Mouse (Mus musculus) MEL (cell line): Measurements from ENCODE around the gene Ttc16. TPM values are rescaled to one million over a fixed set of nuclear protein-coding genes. Genes with fewer than 3 reads are reported as not detected.

Experiments
- DNase-seq: peaks from one replicate; pipeline ENCODE4 v3.0.0; 2011; ENCODE audit warnings: low read depth, low spot score
- H3K27ac ChIP-seq: 2 replicates; pipeline ENCODE4 v1.5.1; 2012; ENCODE audit warnings: low read depth, mild to moderate bottlenecking, control low read depth, low read length, moderate library complexity; ENCODE audit not compliant: control insufficient read depth
- H3K27me3 ChIP-seq, 2 experiments: fragments of 150-350 bp in 1 of 2; sonication (generic) in 1 of 2; 2 replicates each; pipeline ENCODE4 v1.6.1; 2012; ENCODE audit warnings: low read length in 2 of 2, mild to moderate bottlenecking in 2 of 2, improper control_type of control experiment in 1 of 2, moderate library complexity in 1 of 2; ENCODE audit not compliant: insufficient read depth in 2 of 2, control insufficient read depth in 1 of 2
- H3K36me3 ChIP-seq, 2 experiments: 2 replicates each; pipeline ENCODE4 v1.6.1; 2012 to 2014; ENCODE audit warnings: low read length in 2 of 2, improper control_type of control experiment in 1 of 2, inconsistent platforms in 1 of 2, mild to moderate bottlenecking in 1 of 2; ENCODE audit not compliant: insufficient read depth in 2 of 2, control insufficient read depth in 1 of 2
- H3K4me1 ChIP-seq, 2 experiments: fragments of 150-350 bp in 1 of 2; sonication (generic) in 1 of 2; 2 replicates each; pipeline ENCODE4 v1.6.1; 2012; ENCODE audit warnings: low read length in 2 of 2, improper control_type of control experiment in 1 of 2, mild to moderate bottlenecking in 1 of 2; ENCODE audit not compliant: insufficient read depth in 2 of 2, control insufficient read depth in 1 of 2
- H3K4me3 ChIP-seq, 2 experiments: fragments of 150-350 bp in 1 of 2; sonication (generic) in 1 of 2; 2 replicates each; pipeline ENCODE4 v1.5.1; 2012; ENCODE audit warnings: low read depth in 2 of 2, low read length in 2 of 2, mild to moderate bottlenecking in 2 of 2, moderate library complexity in 2 of 2, control low read depth in 1 of 2, improper control_type of control experiment in 1 of 2; ENCODE audit not compliant: control insufficient read depth in 1 of 2, insufficient read depth in 1 of 2
- H3K79me2 ChIP-seq: 2 replicates; pipeline ENCODE4 v1.6.1; 2012; ENCODE audit warnings: mild to moderate bottlenecking, low read length, moderate library complexity; ENCODE audit not compliant: control insufficient read depth, poor library complexity, insufficient read depth
- H3K9ac ChIP-seq: 2 replicates; pipeline ENCODE4 v1.6.1; 2012; ENCODE audit warnings: low read depth, mild to moderate bottlenecking, control low read depth, low read length, moderate library complexity; ENCODE audit not compliant: control insufficient read depth, poor library complexity, severe bottlenecking
- H3K9me3 ChIP-seq: fragments of 150-350 bp; sonication (generic); replicated peaks from 2 replicates; pipeline ENCODE4 v1.6.1; 2012; ENCODE audit warnings: mild to moderate bottlenecking, low read length, improper control_type of control experiment, moderate library complexity; ENCODE audit not compliant: insufficient read depth
- CTCF ChIP-seq, 3 experiments: IDR thresholded peaks in 2 of 3; conservative IDR thresholded peaks in 1 of 3; 2 replicates each; pipeline ENCODE4 v1.5.1; 2011 to 2012; ENCODE audit warnings: low read length in 3 of 3, low read depth in 2 of 3, mild to moderate bottlenecking in 2 of 3, improper control_type of control experiment in 1 of 3, inconsistent platforms in 1 of 3, mixed read lengths in 1 of 3, moderate library complexity in 1 of 3; ENCODE audit not compliant: control insufficient read depth in 1 of 3, insufficient read depth in 1 of 3, poor library complexity in 1 of 3, severe bottlenecking in 1 of 3
- E2F4 ChIP-seq: IDR thresholded peaks from 2 replicates; pipeline ENCODE4 v1.6.1; 2011; ENCODE audit warnings: low read depth, low read length, improper control_type of control experiment, borderline replicate concordance
- EP300 ChIP-seq, 2 experiments: IDR thresholded peaks; 2 replicates each; pipeline ENCODE4 v1.6.1; 2011; ENCODE audit warnings: improper control_type of control experiment in 2 of 2, low read length in 2 of 2, low read depth in 1 of 2, mild to moderate bottlenecking in 1 of 2
- ETS1 ChIP-seq: IDR thresholded peaks from 2 replicates; pipeline ENCODE4 v1.6.1; 2012; ENCODE audit warnings: low read depth, mild to moderate bottlenecking, inconsistent platforms, low read length, improper control_type of control experiment, moderate library complexity
- HCFC1 ChIP-seq: IDR thresholded peaks from 2 replicates; pipeline ENCODE4 v1.6.1; 2012; ENCODE audit warnings: low read depth, mild to moderate bottlenecking, inconsistent platforms, low read length, improper control_type of control experiment, moderate library complexity
- JUND ChIP-seq: IDR thresholded peaks from 2 replicates; pipeline ENCODE4 v1.6.1; 2011; ENCODE audit warnings: low read depth, mild to moderate bottlenecking, improper control_type of control experiment, low read length
- MAZ ChIP-seq: IDR thresholded peaks from 2 replicates; pipeline ENCODE4 v1.6.1; 2012; ENCODE audit warnings: low read depth, mild to moderate bottlenecking, inconsistent platforms, low read length, improper control_type of control experiment
- MYB ChIP-seq: IDR thresholded peaks from 2 replicates; pipeline ENCODE4 v1.6.1; 2011; ENCODE audit warnings: mild to moderate bottlenecking, low read depth, low read length, improper control_type of control experiment
- MYC ChIP-seq: IDR thresholded peaks from 2 replicates; pipeline ENCODE4 v1.6.1; 2011; ENCODE audit warnings: low read depth, mild to moderate bottlenecking, low read length, improper control_type of control experiment, moderate library complexity
- POLR2A ChIP-seq, 2 experiments: IDR thresholded peaks; 2 replicates each; pipeline ENCODE4 v1.6.1; 2011 to 2012; ENCODE audit warnings: low read length in 2 of 2, mild to moderate bottlenecking in 2 of 2, control low read depth in 1 of 2, improper control_type of control experiment in 1 of 2, low read depth in 1 of 2, moderate library complexity in 1 of 2; ENCODE audit not compliant: control insufficient read depth in 1 of 2, insufficient read depth in 1 of 2, poor library complexity in 1 of 2
- POLR2AphosphoS5 ChIP-seq: IDR thresholded peaks from 2 replicates; pipeline ENCODE4 v1.6.1; 2012; ENCODE audit warnings: low read depth, borderline replicate concordance, mild to moderate bottlenecking, inconsistent platforms, low read length, moderate library complexity, mixed read lengths
- RAD21 ChIP-seq: IDR thresholded peaks from 2 replicates; pipeline ENCODE4 v1.6.1; 2011; ENCODE audit warnings: mild to moderate bottlenecking, low read depth, low read length, improper control_type of control experiment
- RCOR1 ChIP-seq: IDR thresholded peaks from 2 replicates; pipeline ENCODE4 v1.6.1; 2012; ENCODE audit warnings: low read depth, mild to moderate bottlenecking, inconsistent platforms, low read length, improper control_type of control experiment
- SIN3A ChIP-seq: IDR thresholded peaks from 2 replicates; pipeline ENCODE4 v1.6.1; 2012; ENCODE audit warnings: low read length, improper control_type of control experiment, inconsistent platforms
- SMC3 ChIP-seq: IDR thresholded peaks from 2 replicates; pipeline ENCODE4 v1.6.1; 2011; ENCODE audit warnings: low read depth, low read length, improper control_type of control experiment
- UBTF ChIP-seq: IDR thresholded peaks from 2 replicates; pipeline ENCODE4 v1.6.1; 2012; ENCODE audit warnings: low read depth, mild to moderate bottlenecking, inconsistent platforms, low read length, improper control_type of control experiment, moderate library complexity, borderline replicate concordance; ENCODE audit not compliant: insufficient read depth
- ZKSCAN1 ChIP-seq: IDR thresholded peaks from 2 replicates; pipeline ENCODE4 v1.6.1; 2012; ENCODE audit warnings: low read depth, mild to moderate bottlenecking, inconsistent platforms, low read length, improper control_type of control experiment, moderate library complexity
- ZMIZ1 ChIP-seq: IDR thresholded peaks from 2 replicates; pipeline ENCODE4 v1.6.1; 2012; ENCODE audit warnings: low read depth, mild to moderate bottlenecking, inconsistent platforms, low read length, improper control_type of control experiment, moderate library complexity
- polyA plus RNA-seq, 2 experiments: library from polyadenylated mRNA; stranded (reverse) in 1 of 2; unstranded in 1 of 2; fragments of >175 nt in 1 of 2; fragments of >200 nt in 1 of 2; gene quantifications; 2 replicates each; pipeline versions ENCODE4 v1.2.1 to v1.2.4; 2012; ENCODE audit warnings: low replicate concordance in 2 of 2, low read depth in 1 of 2; ENCODE audit not compliant: insufficient read length in 2 of 2, insufficient read depth in 1 of 2, missing spikeins in 1 of 2
- total RNA-seq: library from RNA; depleted of rRNA; stranded (reverse); fragments of 300-350 nt; gene quantifications from 2 replicates; pipeline ENCODE4 v1.2.3, GENCODE M21; 2012; rRNA removed

Ttc16 gene
- total and polyA plus RNA-seq, 3 experiments: 0.35 to 0.69 TPM; not detected in 1

DNA sequence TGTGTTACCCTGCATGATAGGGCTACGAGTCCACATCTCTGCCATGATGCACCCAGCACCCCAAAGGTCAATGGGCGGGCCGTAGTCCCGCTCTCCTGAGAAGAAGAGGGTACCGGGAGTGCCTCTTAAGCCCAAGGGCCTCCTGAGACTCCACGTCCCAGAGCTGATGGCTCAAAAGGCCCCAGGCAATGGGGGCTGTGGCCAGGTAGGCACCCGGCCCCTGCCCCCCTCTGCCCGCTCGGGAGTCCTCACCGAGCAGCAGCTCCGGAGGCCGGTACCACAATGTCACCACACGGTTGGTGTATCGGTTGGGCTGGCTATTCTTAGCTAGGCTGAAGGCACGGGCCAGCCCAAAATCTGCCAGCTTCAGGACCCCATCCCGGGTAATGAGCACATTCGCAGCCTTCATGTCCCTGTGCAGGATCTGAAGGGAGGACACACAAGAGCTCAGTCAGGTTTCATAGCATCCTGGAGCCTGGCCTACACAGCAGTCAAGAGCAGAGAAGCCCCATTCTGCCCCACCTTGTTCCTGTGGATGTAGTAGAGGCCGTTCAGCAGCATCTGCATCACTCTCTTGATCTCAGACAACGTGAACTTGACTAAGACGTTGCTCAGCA is 65.8 kb downstream of the Ttc16 start:
- no peak overlapping the region for H3K4me3 ChIP-seq
- TF ChIP-seq UBTF (no peak), ZMIZ1 (no peak), POLR2A (IDR thresholded peaks at IDR 0.05; ENCODE audit: control insufficient read depth in 1 of 2, insufficient read depth in 1 of 2, low read depth in 1 of 2, low read length in 2 of 2, poor library complexity in 1 of 2) (no peak; a peak in 1 of 4 replicates), EP300 (IDR thresholded peaks at IDR 0.05; ENCODE audit: low read depth in 1 of 2, low read length in 2 of 2) (no peak), RCOR1 (no peak), MAZ (no peak), E2F4 (no peak)
- peaks cover 34% of the 10 kb centered on the region for H3K79me2 ChIP-seq
- no peaks in the 10 kb centered on the region for H3K27me3 ChIP-seq
- no peak overlapping the region for H3K9ac ChIP-seq
- peaks cover 14 to 25% of the 10 kb centered on the region in 2 experiments for H3K4me1 ChIP-seq
- peaks cover 14 to 29% of the 10 kb centered on the region in 2 experiments for H3K36me3 ChIP-seq
- DNase-seq: no peak
- H3K9me3 ChIP-seq: no peaks in the 10 kb centered on the region
- no peak overlapping the region for H3K27ac ChIP-seq

DNA sequence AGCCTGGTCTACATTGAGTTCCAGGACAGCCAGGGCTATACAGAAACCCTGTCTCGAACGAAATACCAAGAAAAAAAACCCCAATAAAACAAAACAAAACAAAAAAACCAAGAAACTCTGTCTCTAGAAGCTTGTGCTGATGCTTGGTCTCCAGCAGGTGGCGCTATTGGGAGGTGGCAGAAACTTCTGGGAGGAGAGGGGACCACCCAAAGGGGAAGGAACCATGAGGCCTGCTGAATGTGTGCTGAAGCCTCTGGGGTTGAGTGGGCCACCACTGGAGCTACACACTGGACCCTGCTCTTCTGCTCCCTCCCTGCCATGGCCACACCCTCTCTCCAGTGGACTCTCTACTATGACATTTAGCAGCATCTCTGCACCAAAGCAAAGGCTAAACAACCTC is 66.8 kb downstream of the Ttc16 start:
- H3K4me1 ChIP-seq: peaks cover 14 to 15% of the 10 kb centered on the region in 2 experiments
- no peaks in the 10 kb centered on the region for H3K9me3 ChIP-seq
- H3K27ac ChIP-seq: no peak overlapping the region
- DNase-seq: peak; percentile 83
- no peak for TF ChIP-seq JUND
- TF ChIP-seq POLR2A (IDR thresholded peaks at IDR 0.05; ENCODE audit: control insufficient read depth in 1 of 2, insufficient read depth in 1 of 2, low read depth in 1 of 2, low read length in 2 of 2, poor library complexity in 1 of 2): no peak
- TF ChIP-seq ETS1: no peak
- peak; percentile 78 to 92 (median 80) for TF ChIP-seq CTCF (IDR thresholded peaks at IDR 0.05 in 2 of 3, conservative IDR thresholded peaks at IDR 0.05 in 1 of 3; ENCODE audit: control insufficient read depth in 1 of 3, insufficient read depth in 1 of 3, low read depth in 2 of 3, low read length in 3 of 3, poor library complexity in 1 of 3, severe bottlenecking in 1 of 3)
- peak; percentile 13 for TF ChIP-seq RAD21
- peak; percentile 41 for TF ChIP-seq SMC3
- 0 out of 2 replicates have a peak, but pooled peaks have one; percentile 41 for TF ChIP-seq MYC
- TF ChIP-seq ZKSCAN1: peak; percentile 81
- 0 out of 2 replicates have a peak, but pooled peaks have one; percentile 32 for TF ChIP-seq HCFC1
- peak; percentile 40; the same call in 1 of the 2 replicates for TF ChIP-seq SIN3A
- no peak for TF ChIP-seq MYB
- TF ChIP-seq POLR2AphosphoS5: no peak
- peaks cover 34% of the 10 kb centered on the region for H3K79me2 ChIP-seq
- no peaks in the 10 kb centered on the region for H3K27me3 ChIP-seq
- H3K4me3 ChIP-seq: no peak overlapping the region
- H3K9ac ChIP-seq: no peak overlapping the region
- H3K36me3 ChIP-seq: peaks cover 14 to 22% of the 10 kb centered on the region in 2 experiments

Other genes starting within 250 kb of the Ttc16 start
- 1.5 and 2.4 TPM in 2 replicates for gene Fam102a, start 240.3 kb downstream of the Ttc16 start, total RNA-seq
- 1 to 10 TPM in 1 of 2 experiments, not detected in 1; 1.8 TPM for gene Fam102a, start 240.3 kb downstream of the Ttc16 start, polyA plus RNA-seq
- 39.5 and 45.8 TPM in 2 replicates for gene Dpm2, start 204.8 kb downstream of the Ttc16 start, total RNA-seq
- 100 to 1,000 TPM in 1 of 2 experiments, not detected in 1; 109 TPM for gene Dpm2, start 204.8 kb downstream of the Ttc16 start, polyA plus RNA-seq
- 0.56 and 0.58 TPM in 2 replicates for gene Pip5kl1, start 200.8 kb downstream of the Ttc16 start, total RNA-seq
- gene Pip5kl1, start 200.8 kb downstream of the Ttc16 start, polyA plus RNA-seq: under 1 TPM in 1 of 2 experiments, not detected in 1; 0.22 TPM
- 0.12 and 0.13 TPM in 2 replicates for gene 9430097D07Rik, start 199.9 kb downstream of the Ttc16 start, total RNA-seq
- under 1 TPM in 1 of 2 experiments, not detected in 1; 0.11 TPM for gene 9430097D07Rik, start 199.9 kb downstream of the Ttc16 start, polyA plus RNA-seq
- 44.3 and 58.3 TPM in 2 replicates for gene St6galnac4, start 188.5 kb downstream of the Ttc16 start, total RNA-seq
- gene St6galnac4, start 188.5 kb downstream of the Ttc16 start, polyA plus RNA-seq: 100 to 1,000 TPM in 1 of 2 experiments, not detected in 1; 109 TPM
- 9.0 and 12.5 TPM in 2 replicates for gene St6galnac6, start 175.9 kb downstream of the Ttc16 start, total RNA-seq
- gene St6galnac6, start 175.9 kb downstream of the Ttc16 start, polyA plus RNA-seq: 10 to 100 TPM in 1 of 2 experiments, not detected in 1; 26.5 TPM
- gene Ak1, start 153.9 kb downstream of the Ttc16 start, total RNA-seq: 0.12 TPM in 1 of 2 replicates, not detected in the other
- gene Ak1, start 153.9 kb downstream of the Ttc16 start, polyA plus RNA-seq: under 1 TPM in 1 of 2 experiments, not detected in 1; 0.13 TPM
- 0.33 and 0.73 TPM in 2 replicates for gene Eng, start 129.0 kb downstream of the Ttc16 start, total RNA-seq
- 1 to 10 TPM in 1 of 2 experiments, not detected in 1; 1.0 TPM for gene Eng, start 129.0 kb downstream of the Ttc16 start, polyA plus RNA-seq
- gene Fpgs, start 71.5 kb downstream of the Ttc16 start, total RNA-seq: 32.5 and 40.0 TPM in 2 replicates
- gene Fpgs, start 71.5 kb downstream of the Ttc16 start, polyA plus RNA-seq: 10 to 100 TPM in 1 of 2 experiments, not detected in 1; 73.9 TPM
- 30.9 and 37.7 TPM in 2 replicates for gene Cdk9, start 62.6 kb downstream of the Ttc16 start, total RNA-seq
- gene Cdk9, start 62.6 kb downstream of the Ttc16 start, polyA plus RNA-seq: 100 to 1,000 TPM in 1 of 2 experiments, not detected in 1; 125 TPM
- gene Sh2d3c, start 54.6 kb downstream of the Ttc16 start, total RNA-seq: 0.19 and 0.26 TPM in 2 replicates
- gene Sh2d3c, start 54.6 kb downstream of the Ttc16 start, polyA plus RNA-seq: under 1 TPM in 1 of 2 experiments, not detected in 1; 0.43 TPM
- gene 6330409D20Rik, start 34.6 kb downstream of the Ttc16 start, total RNA-seq: not detected in 2 replicates
- gene 6330409D20Rik, start 34.6 kb downstream of the Ttc16 start, polyA plus RNA-seq: not detected
- gene Tor2a, start 18.4 kb downstream of the Ttc16 start, total RNA-seq: 46.6 and 54.7 TPM in 2 replicates
- 10 to 100 TPM in 1 of 2 experiments, not detected in 1; 62.2 TPM for gene Tor2a, start 18.4 kb downstream of the Ttc16 start, polyA plus RNA-seq
- 18.0 and 27.9 TPM in 2 replicates for gene Ptrh1, start 153 bp upstream of the Ttc16 start, total RNA-seq
- gene Ptrh1, start 153 bp upstream of the Ttc16 start, polyA plus RNA-seq: 10 to 100 TPM in 1 of 2 experiments, not detected in 1; 12.3 TPM
- gene Cfap157, start 8.8 kb upstream of the Ttc16 start, total RNA-seq: 0.12 and 0.13 TPM in 2 replicates
- gene Cfap157, start 8.8 kb upstream of the Ttc16 start, polyA plus RNA-seq: 1 to 10 TPM in 1 of 2 experiments, not detected in 1; 2.3 TPM
- 7.1 and 8.2 TPM in 2 replicates for gene Stxbp1, start 71.6 kb upstream of the Ttc16 start, total RNA-seq
- 10 to 100 TPM in 1 of 2 experiments, not detected in 1; 33.2 TPM for gene Stxbp1, start 71.6 kb upstream of the Ttc16 start, polyA plus RNA-seq
- gene Fam129b, start 100.5 kb upstream of the Ttc16 start, total RNA-seq: 11.5 and 17.5 TPM in 2 replicates
- 10 to 100 TPM in 1 of 2 experiments, not detected in 1; 20.0 TPM for gene Fam129b, start 100.5 kb upstream of the Ttc16 start, polyA plus RNA-seq
- gene Rpl12, start 185.9 kb upstream of the Ttc16 start, total RNA-seq: 1,806 and 1,842 TPM in 2 replicates
- 100 to 1,000 TPM in 1 of 2 experiments, not detected in 1; 116 TPM for gene Rpl12, start 185.9 kb upstream of the Ttc16 start, polyA plus RNA-seq
- 13.5 and 17.9 TPM in 2 replicates for gene Lrsam1, start 186.0 kb upstream of the Ttc16 start, total RNA-seq
- gene Lrsam1, start 186.0 kb upstream of the Ttc16 start, polyA plus RNA-seq: 10 to 100 TPM in 1 of 2 experiments, not detected in 1; 14.2 TPM
- 7.4 and 7.8 TPM in 2 replicates for gene Slc2a8, start 206.4 kb upstream of the Ttc16 start, total RNA-seq
- gene Slc2a8, start 206.4 kb upstream of the Ttc16 start, polyA plus RNA-seq: 10 to 100 TPM in 1 of 2 experiments, not detected in 1; 16.0 TPM